21 mouse cellular contexts compared by ENCODE assay signal in genomic region chr4:100137102-100137835, GRCm38 (mm10). TPM values are rescaled to one million over a fixed set of nuclear protein-coding genes. Genes with fewer than 3 reads are reported as not detected.
A peak's percentile ranks its signal among the peaks of the same experiment; 100 is the strongest.
DNase-seq lines count a peak whose midpoint lies in the region; ATAC-seq lines count a peak whose summit lies in the region.
"Had no signal": no experiment of that assay in that cellular context is flagged by ENCODE, and none has a peak within 500 bp of the region (broad histone marks: within the 10 kb centered on the region; RNA-seq: fewer than 3 reads in every experiment).

No protein-coding gene starts in this region.

- DNase-seq in embryonic facial prominence, embryonic 10.5 days (ENCODE audit: low spot score) = no peak
- peak; percentile 38 for DNase-seq in limb, embryonic 11.5 days (ENCODE audit: low spot score)
- no peak for DNase-seq in layer of hippocampus, postnatal 36 days
- DNase-seq in kidney, postnatal 25 days = no peak
- no peak for DNase-seq in left cerebral cortex, postnatal 14 days (ENCODE audit: low spot score in 2 of 2)
- DNase-seq: adrenal gland, postnatal 10 days; cerebellum, adult 11 months; cerebellum, adult 9-10 months; cerebellum, postnatal 25 days; forebrain, postnatal 0 days; gastrocnemius, adult 2 months; gastrocnemius, postnatal 36 days; heart, adult 18-20 months; heart, postnatal 10 days had no signal

- no peak overlapping the region for H3K4me3 ChIP-seq in embryonic facial prominence, embryonic 10.5 days
- no peak overlapping the region for H3K4me3 ChIP-seq in embryonic facial prominence, embryonic 13.5 days
- no peak overlapping the region for H3K4me3 ChIP-seq in limb, embryonic 11.5 days (ENCODE audit: low read depth, low read length)
- H3K4me3 ChIP-seq in limb, embryonic 15.5 days = no peak overlapping the region
- H3K4me3 ChIP-seq: forebrain, embryonic 12.5 days; gastrocnemius, adult 2 months; heart, embryonic 10.5 days; hindbrain, embryonic 13.5 days had no signal

- WGBS in embryonic facial prominence, embryonic 10.5 days = 72% methylated on average over 11 of the region's 11 CpGs
- WGBS in embryonic facial prominence, embryonic 13.5 days = 30% methylated on average over 11 of the region's 11 CpGs
- WGBS in limb, embryonic 11.5 days = 54% methylated on average over 11 of the region's 11 CpGs
- WGBS in limb, embryonic 15.5 days = 29% methylated on average over 11 of the region's 11 CpGs

- H3K9me3 ChIP-seq in embryonic facial prominence, embryonic 10.5 days = no peaks in the 10 kb centered on the region
- no peaks in the 10 kb centered on the region for H3K9me3 ChIP-seq in embryonic facial prominence, embryonic 13.5 days
- H3K9me3 ChIP-seq in limb, embryonic 11.5 days (ENCODE audit: control insufficient read depth, low read length) = no peaks in the 10 kb centered on the region
- H3K9me3 ChIP-seq in limb, embryonic 15.5 days = no peaks in the 10 kb centered on the region
- H3K9me3 ChIP-seq: forebrain, embryonic 12.5 days; heart, embryonic 10.5 days; hindbrain, embryonic 13.5 days had no signal

- peak overlapping the region; percentile 51; the same call in 1 of the 2 replicates for H3K27ac ChIP-seq in embryonic facial prominence, embryonic 10.5 days (replicated peaks)
- peak overlapping the region; percentile 69 for H3K27ac ChIP-seq in embryonic facial prominence, embryonic 13.5 days
- H3K27ac ChIP-seq in limb, embryonic 11.5 days (replicated peaks; ENCODE audit: low read depth, low read length) = peak overlapping the region; percentile 68; the same call in 1 of the 2 replicates
- peak overlapping the region; percentile 60 for H3K27ac ChIP-seq in limb, embryonic 15.5 days
- H3K27ac ChIP-seq: forebrain, embryonic 12.5 days; gastrocnemius, adult 2 months; heart, embryonic 10.5 days; hindbrain, embryonic 13.5 days; hindbrain, postnatal 0 days had no signal

- no peaks in the 10 kb centered on the region for H3K27me3 ChIP-seq in embryonic facial prominence, embryonic 10.5 days (replicated peaks; ENCODE audit: low read depth, poor library complexity, severe bottlenecking)
- H3K27me3 ChIP-seq in embryonic facial prominence, embryonic 13.5 days = no peaks in the 10 kb centered on the region
- H3K27me3 ChIP-seq in limb, embryonic 11.5 days (ENCODE audit: control insufficient read depth, insufficient read depth, low read length) = no peaks in the 10 kb centered on the region
- peaks cover 2% of the 10 kb centered on the region; the same call in 1 of the 2 replicates for H3K27me3 ChIP-seq in limb, embryonic 15.5 days
- H3K27me3 ChIP-seq: forebrain, embryonic 12.5 days; hindbrain, embryonic 13.5 days had no signal

- no peak overlapping the region for H3K9ac ChIP-seq in embryonic facial prominence, embryonic 13.5 days
- H3K9ac ChIP-seq in limb, embryonic 11.5 days (ENCODE audit: low read length) = no peak overlapping the region
- H3K9ac ChIP-seq in limb, embryonic 15.5 days = no peak overlapping the region
- H3K9ac ChIP-seq: forebrain, embryonic 12.5 days; forebrain, postnatal 0 days; hindbrain, embryonic 13.5 days had no signal

- H3K4me2 ChIP-seq in embryonic facial prominence, embryonic 13.5 days = peak overlapping the region; percentile 27
- no peak overlapping the region for H3K4me2 ChIP-seq in limb, embryonic 11.5 days (ENCODE audit: low read depth, severe bottlenecking)
- 0 out of 2 replicates have a peak overlapping the region, but pooled peaks have one; percentile 14 for H3K4me2 ChIP-seq in limb, embryonic 15.5 days
- H3K4me2 ChIP-seq: forebrain, embryonic 12.5 days; hindbrain, embryonic 13.5 days had no signal

- intact Hi-C loops in left cerebral cortex, postnatal 14 days (cut with DNase I) = no loop called here

- H3K36me3 ChIP-seq in embryonic facial prominence, embryonic 10.5 days (replicated peaks) = no peaks in the 10 kb centered on the region
- no peaks in the 10 kb centered on the region for H3K36me3 ChIP-seq in embryonic facial prominence, embryonic 13.5 days
- H3K36me3 ChIP-seq in limb, embryonic 11.5 days (ENCODE audit: control insufficient read depth, insufficient read depth, low read length) = no peaks in the 10 kb centered on the region
- no peaks in the 10 kb centered on the region for H3K36me3 ChIP-seq in limb, embryonic 15.5 days
- H3K36me3 ChIP-seq: forebrain, embryonic 12.5 days; heart, embryonic 10.5 days; hindbrain, embryonic 13.5 days had no signal

- ATAC-seq in embryonic facial prominence, embryonic 13.5 days (ENCODE audit: insufficient number of reproducible peaks, insufficient read depth, low FRiP score, low TSS enrichment, low read depth) = no peak
- no peak for ATAC-seq in limb, embryonic 11.5 days (ENCODE audit: insufficient number of reproducible peaks, low FRiP score, low TSS enrichment, low read depth)
- no peak for ATAC-seq in limb, embryonic 15.5 days (ENCODE audit: insufficient number of reproducible peaks, low FRiP score, low TSS enrichment, low read depth)
- ATAC-seq: forebrain, postnatal 0 days; hindbrain, postnatal 0 days had no signal

- peaks cover 47% of the 10 kb centered on the region for H3K4me1 ChIP-seq in embryonic facial prominence, embryonic 10.5 days
- peaks cover 39% of the 10 kb centered on the region for H3K4me1 ChIP-seq in embryonic facial prominence, embryonic 13.5 days
- H3K4me1 ChIP-seq in limb, embryonic 11.5 days (ENCODE audit: control insufficient read depth, insufficient read depth, low read length) = peaks cover 7% of the 10 kb centered on the region
- H3K4me1 ChIP-seq in limb, embryonic 15.5 days = peaks cover 22% of the 10 kb centered on the region
- H3K4me1 ChIP-seq: forebrain, embryonic 12.5 days; hindbrain, embryonic 13.5 days had no signal

RNA-seq across cellular contexts. Expression of gene Ror1, which starts 41.7 kb away (rescaled TPM):
- 11.4 and 12.0 TPM in 2 replicates for polyA plus RNA-seq in embryonic facial prominence, embryonic 10.5 days (2016; fragmentation: Nextera tagmentation; extraction: Ambion mirVana)
- 10.4 and 10.7 TPM in 2 replicates for polyA plus RNA-seq in embryonic facial prominence, embryonic 13.5 days (2015; fragmentation: Nextera tagmentation; extraction: Ambion mirVana)
- 12.6 and 12.8 TPM in 2 replicates for polyA plus RNA-seq in limb, embryonic 11.5 days (2014; fragmentation: Nextera tagmentation; extraction: Ambion mirVana)
- polyA plus RNA-seq in limb, embryonic 15.5 days (2015; fragmentation: Nextera tagmentation; extraction: Ambion mirVana) = 8.1 and 9.5 TPM in 2 replicates
- 1 to 10 TPM; 5.3 to 5.8 TPM for total RNA-seq in layer of hippocampus, postnatal 36 days (2021)
- 1 to 10 TPM; 1.0 to 1.2 TPM for total RNA-seq in left cerebral cortex, postnatal 14 days (2021)
- total RNA-seq: MEL had no signal
